Mouse (Mus musculus): ENCODE measurements around the gene Trpv2.

- no peak for TF ChIP-seq CTCF (IDR thresholded peaks at IDR 0.05; ENCODE audit: low read depth, low read length)
- no peak for TF ChIP-seq POLR2A (IDR thresholded peaks at IDR 0.05; ENCODE audit: borderline replicate concordance, low read depth, low read length)
Observed at GRCm38 (mm10) chr11:62573959-62574702, at the start of gene Trpv2.

All from bone marrow macrophage, adult 2 months (primary cell).